Mouse (Mus musculus): ENCODE measurements around the gene Sept9. TPM values are rescaled to one million over a fixed set of nuclear protein-coding genes. Genes with fewer than 3 reads are reported as not detected.
A peak's percentile ranks its signal among the peaks of the same experiment; 100 is the strongest.

The Sept9 gene
- polyA plus RNA-seq, 1 experiment from 2014 or later: 126 TPM

- peaks cover 35% of the 10 kb centered on the region for H3K4me1 ChIP-seq
- no peak overlapping the region for H3K4me2 ChIP-seq
- H3K27me3 ChIP-seq: no peaks in the 10 kb centered on the region
- H3K9ac ChIP-seq: no peak overlapping the region
- H3K9me3 ChIP-seq (replicated peaks): no peaks in the 10 kb centered on the region
- 84% methylated on average over 11 of the region's 11 CpGs for WGBS
- no peak for ATAC-seq (replicated peaks; ENCODE audit: low FRiP score)
- H3K36me3 ChIP-seq: no peaks in the 10 kb centered on the region
- no peak overlapping the region for H3K4me3 ChIP-seq (replicated peaks)
- no peak overlapping the region for H3K27ac ChIP-seq
Observed at GRCm38 (mm10) chr11:117240861-117241738, 41.6 kb downstream of the Sept9 start.

- no peak overlapping the region for H3K4me2 ChIP-seq
- H3K4me1 ChIP-seq: peaks cover 47% of the 10 kb centered on the region
- WGBS: 75% methylated on average over 10 of the region's 10 CpGs
- ATAC-seq (replicated peaks; ENCODE audit: low FRiP score): no peak
- H3K27ac ChIP-seq: no peak overlapping the region
- H3K36me3 ChIP-seq: no peaks in the 10 kb centered on the region
- no peaks in the 10 kb centered on the region for H3K9me3 ChIP-seq (replicated peaks)
- no peak overlapping the region for H3K4me3 ChIP-seq (replicated peaks)
- no peaks in the 10 kb centered on the region for H3K27me3 ChIP-seq
- H3K9ac ChIP-seq: no peak overlapping the region
Observed at GRCm38 (mm10) chr11:117242339-117243084, 43.1 kb downstream of the Sept9 start.

- H3K36me3 ChIP-seq: no peaks in the 10 kb centered on the region
- no peak overlapping the region for H3K9ac ChIP-seq
- H3K4me3 ChIP-seq (replicated peaks): no peak overlapping the region
- 81% methylated on average over 12 of the region's 12 CpGs for WGBS
- H3K4me1 ChIP-seq: peaks cover 54% of the 10 kb centered on the region
- no peak overlapping the region for H3K4me2 ChIP-seq
- no peaks in the 10 kb centered on the region for H3K27me3 ChIP-seq
- H3K27ac ChIP-seq: no peak overlapping the region
- no peaks in the 10 kb centered on the region for H3K9me3 ChIP-seq (replicated peaks)
- ATAC-seq (replicated peaks; ENCODE audit: low FRiP score): no peak
Observed at GRCm38 (mm10) chr11:117243536-117244290, 44.3 kb downstream of the Sept9 start.

- Histone ChIP-seq H3K4me2 (no peak overlapping the region), H3K9me3 (replicated peaks) (no peaks in the 10 kb centered on the region), H3K27me3 (no peaks in the 10 kb centered on the region), H3K4me3 (replicated peaks) (no peak overlapping the region), H3K4me1 (peaks cover 68% of the 10 kb centered on the region), H3K36me3 (no peaks in the 10 kb centered on the region), H3K9ac (no peak overlapping the region), H3K27ac (0 out of 2 replicates have a peak overlapping the region, but pooled peaks have one; percentile 25)
- no peak for ATAC-seq (replicated peaks; ENCODE audit: low FRiP score)
- 73% methylated on average over 8 of the region's 8 CpGs for WGBS
Observed at GRCm38 (mm10) chr11:117245041-117245725, 45.7 kb downstream of the Sept9 start.

- H3K27me3 ChIP-seq: no peaks in the 10 kb centered on the region
- no peak for ATAC-seq (replicated peaks; ENCODE audit: low FRiP score)
- WGBS: 81% methylated on average over 3 of the region's 3 CpGs
- no peaks in the 10 kb centered on the region for H3K9me3 ChIP-seq (replicated peaks)
- no peak overlapping the region for H3K4me2 ChIP-seq
- H3K36me3 ChIP-seq: no peaks in the 10 kb centered on the region
- H3K4me1 ChIP-seq: peaks cover 73% of the 10 kb centered on the region
- H3K4me3 ChIP-seq (replicated peaks): no peak overlapping the region
- H3K27ac ChIP-seq: no peak overlapping the region
- H3K9ac ChIP-seq: no peak overlapping the region
Observed at GRCm38 (mm10) chr11:117245846-117246245, 46.4 kb downstream of the Sept9 start.

- no peak overlapping the region for H3K9ac ChIP-seq
- H3K27me3 ChIP-seq: no peaks in the 10 kb centered on the region
- H3K9me3 ChIP-seq (replicated peaks): no peaks in the 10 kb centered on the region
- ATAC-seq (replicated peaks; ENCODE audit: low FRiP score): no peak
- WGBS: 33% methylated on average over 8 of the region's 8 CpGs
- no peak overlapping the region for H3K27ac ChIP-seq
- H3K4me3 ChIP-seq (replicated peaks): no peak overlapping the region
- H3K4me1 ChIP-seq: peaks cover 71% of the 10 kb centered on the region
- no peak overlapping the region for H3K4me2 ChIP-seq
- H3K36me3 ChIP-seq: no peaks in the 10 kb centered on the region
Observed at GRCm38 (mm10) chr11:117246286-117246685, 46.8 kb downstream of the Sept9 start.

GRCm38 (mm10) chr11:117246981-117247431, 47.5 kb downstream of the Sept9 start:
- peak overlapping the region; percentile 33 for H3K27ac ChIP-seq
- no peak for ATAC-seq (replicated peaks; ENCODE audit: low FRiP score)

GRCm38 (mm10) chr11:117247541-117247940, 48.1 kb downstream of the Sept9 start:
- Histone ChIP-seq H3K4me2 (no peak overlapping the region), H3K9ac (no peak overlapping the region), H3K36me3 (no peaks in the 10 kb centered on the region), H3K4me1 (peaks cover 72% of the 10 kb centered on the region), H3K4me3 (replicated peaks) (no peak overlapping the region), H3K27ac (peak overlapping the region; percentile 33; the same call in 1 of the 2 replicates), H3K9me3 (replicated peaks) (no peaks in the 10 kb centered on the region), H3K27me3 (no peaks in the 10 kb centered on the region)
- WGBS: 71% methylated on average over 5 of the region's 5 CpGs
- no peak for ATAC-seq (replicated peaks; ENCODE audit: low FRiP score)

More at GRCm38 (mm10) chr11:117246981-117247431, 47.5 kb downstream of the Sept9 start:
- 71% methylated on average over 9 of the region's 9 CpGs for WGBS
- Histone ChIP-seq H3K4me3 (replicated peaks) (no peak overlapping the region), H3K9ac (no peak overlapping the region), H3K4me1 (peaks cover 76% of the 10 kb centered on the region), H3K4me2 (no peak overlapping the region), H3K9me3 (replicated peaks) (no peaks in the 10 kb centered on the region), H3K27me3 (no peaks in the 10 kb centered on the region), H3K36me3 (no peaks in the 10 kb centered on the region)

- peaks cover 83% of the 10 kb centered on the region for H3K4me1 ChIP-seq
- H3K9me3 ChIP-seq (replicated peaks): no peaks in the 10 kb centered on the region
- no peak overlapping the region for H3K4me3 ChIP-seq (replicated peaks)
- ATAC-seq (replicated peaks; ENCODE audit: low FRiP score): 0 out of 2 replicates have a peak, but pooled peaks have one; percentile 26
- 41% methylated on average over 11 of the region's 11 CpGs for WGBS
- 0 out of 2 replicates have a peak overlapping the region, but pooled peaks have one; percentile 18 for H3K9ac ChIP-seq
- H3K36me3 ChIP-seq: no peaks in the 10 kb centered on the region
- H3K4me2 ChIP-seq: no peak overlapping the region
- H3K27ac ChIP-seq: peak overlapping the region; percentile 71
- H3K27me3 ChIP-seq: no peaks in the 10 kb centered on the region
Observed at GRCm38 (mm10) chr11:117248734-117249248, 49.3 kb downstream of the Sept9 start.

- 56% methylated on average over 18 of the region's 18 CpGs for WGBS
- no peak for ATAC-seq (replicated peaks; ENCODE audit: low FRiP score)
- Histone ChIP-seq H3K27me3 (no peaks in the 10 kb centered on the region), H3K9me3 (replicated peaks) (no peaks in the 10 kb centered on the region), H3K4me1 (peaks cover 90% of the 10 kb centered on the region), H3K27ac (peak overlapping the region; percentile 71), H3K36me3 (no peaks in the 10 kb centered on the region), H3K4me3 (replicated peaks) (no peak overlapping the region), H3K9ac (no peak overlapping the region), H3K4me2 (no peak overlapping the region)
Observed at GRCm38 (mm10) chr11:117249282-117249984, 50.0 kb downstream of the Sept9 start.

All from kidney, embryonic 15.5 days (tissue).